Mouse (Mus musculus) kidney, postnatal 10 days (tissue): ENCODE results near the gene Arl6ip5.
A peak's percentile ranks its signal among the peaks of the same experiment; 100 is the strongest.

Experiments
- DNase-seq: peaks from one replicate; pipeline ENCODE4 v3.0.0; 2021; ENCODE audit warnings: mixed read lengths

Arl6ip5 gene

DNA sequence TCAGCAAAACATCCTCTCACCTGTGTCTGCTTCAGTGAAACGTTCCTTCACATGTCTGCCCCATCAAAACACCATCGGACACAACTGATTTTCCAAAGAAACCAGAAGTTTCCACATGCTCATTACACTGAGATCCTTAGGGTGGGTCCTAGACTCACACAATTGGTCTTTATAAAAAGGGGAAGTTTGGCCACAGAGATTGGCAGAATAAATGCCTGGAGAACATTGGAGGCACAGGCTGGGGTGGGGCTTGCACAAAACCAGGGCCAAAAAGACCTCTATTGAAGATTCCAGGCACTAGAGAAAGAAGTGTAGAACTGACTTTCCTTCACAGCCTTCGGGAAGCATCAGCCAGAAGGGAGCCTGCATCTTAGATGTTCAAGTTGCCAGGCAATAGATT lies 63.3 kb downstream of the Arl6ip5 start:
- DNase-seq = no peak

- no peak for DNase-seq
Observed at GRCm38 (mm10) chr6:97275760-97276159, 65.3 kb downstream of the Arl6ip5 start.

- no peak for DNase-seq
Observed at GRCm38 (mm10) chr6:97276366-97276765, 65.9 kb downstream of the Arl6ip5 start.

DNA sequence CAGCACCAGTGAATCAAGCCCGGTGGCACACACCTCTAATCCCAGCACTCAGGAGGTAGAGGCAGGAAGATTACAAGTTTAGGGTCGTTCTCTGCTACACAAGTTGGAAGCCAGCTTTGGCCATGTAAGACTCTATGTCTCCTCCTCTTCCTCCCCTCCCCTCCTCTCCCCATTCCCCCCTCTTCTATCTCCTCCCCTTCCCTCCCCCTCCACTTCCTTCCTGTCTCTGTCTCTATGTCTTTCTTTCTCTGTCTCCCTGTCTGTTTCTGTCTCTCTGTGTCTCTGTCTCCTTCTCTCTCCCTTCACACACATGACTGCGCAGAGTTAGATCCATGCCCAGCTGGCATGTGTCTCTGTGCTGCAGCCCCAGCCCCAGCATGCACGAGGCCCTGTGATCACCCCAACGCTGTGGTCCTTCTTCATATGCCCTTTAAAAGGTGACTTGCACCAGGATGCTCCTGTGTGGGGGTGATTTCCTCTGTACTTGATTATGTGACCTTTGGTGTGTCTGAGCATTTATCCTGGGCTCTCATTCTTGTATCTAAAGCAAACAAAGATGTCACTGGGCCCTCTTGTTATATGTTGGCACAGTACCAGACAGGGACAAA lies 66.5 kb downstream of the Arl6ip5 start:
- no peak for DNase-seq

DNA sequence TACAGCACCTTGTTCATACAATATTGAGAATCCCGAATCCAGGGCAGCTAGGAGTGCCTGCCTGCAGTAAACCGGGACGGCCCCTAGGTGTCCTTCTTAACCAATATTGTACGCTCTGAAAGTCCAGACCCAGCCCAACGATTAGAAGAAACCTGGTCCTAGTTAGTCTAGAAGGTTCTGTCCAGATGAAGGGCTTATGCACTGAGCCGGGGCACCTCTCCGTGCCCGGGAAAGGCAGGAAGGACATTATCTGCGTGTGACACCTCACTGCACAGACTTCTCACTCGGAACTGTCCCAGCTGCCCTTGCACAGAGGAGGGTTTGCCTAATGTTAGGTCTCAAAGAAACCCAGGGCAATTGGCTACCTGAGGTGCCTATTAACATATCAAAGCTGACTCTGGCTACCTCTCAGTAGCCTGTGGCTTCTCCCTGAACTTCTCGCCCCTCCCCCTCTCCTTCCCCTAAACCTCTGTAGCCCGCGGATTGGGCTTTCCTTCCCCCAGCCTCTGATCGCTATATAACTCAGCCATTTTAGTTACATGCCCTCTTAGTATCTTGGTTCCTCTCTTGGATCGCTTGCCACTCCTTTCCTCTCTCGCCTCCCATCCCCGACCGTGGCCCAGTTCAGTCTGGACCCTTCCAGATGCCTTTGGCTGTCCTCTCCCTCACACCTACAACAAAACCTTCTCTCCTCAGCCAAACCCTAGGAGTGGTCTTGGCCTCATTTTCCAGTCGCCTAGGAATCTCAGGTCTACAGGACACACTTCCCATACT lies 67.7 kb downstream of the Arl6ip5 start:
- DNase-seq = peak; percentile 87

DNA sequence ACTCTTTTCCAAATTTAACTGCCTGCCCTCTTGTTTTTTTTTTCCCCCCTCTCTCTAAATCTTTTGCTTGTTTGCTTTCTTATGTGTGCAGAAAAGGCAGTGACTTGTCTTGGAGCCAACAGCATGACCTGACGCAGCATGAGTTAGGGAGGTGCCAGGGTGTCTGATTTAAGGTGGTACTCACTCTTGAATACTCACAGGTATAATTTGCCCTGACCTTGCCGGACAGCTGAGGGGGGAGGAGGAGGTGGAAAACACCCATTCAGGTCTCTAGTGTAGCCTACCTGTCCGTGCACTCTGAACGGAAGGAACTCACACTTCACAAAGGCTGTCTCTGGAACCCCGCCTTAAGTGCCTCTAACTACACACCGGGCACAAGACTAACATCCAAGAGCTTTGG lies 68.4 kb downstream of the Arl6ip5 start:
- DNase-seq = peak; percentile 29
